Mouse (Mus musculus): ENCODE data around the gene Trak1.
"Not testable (repeated sequence)": the region's sequence is repeated elsewhere in the genome, so short reads cannot be mapped to it uniquely, and the experiment has no call there.

DNA sequence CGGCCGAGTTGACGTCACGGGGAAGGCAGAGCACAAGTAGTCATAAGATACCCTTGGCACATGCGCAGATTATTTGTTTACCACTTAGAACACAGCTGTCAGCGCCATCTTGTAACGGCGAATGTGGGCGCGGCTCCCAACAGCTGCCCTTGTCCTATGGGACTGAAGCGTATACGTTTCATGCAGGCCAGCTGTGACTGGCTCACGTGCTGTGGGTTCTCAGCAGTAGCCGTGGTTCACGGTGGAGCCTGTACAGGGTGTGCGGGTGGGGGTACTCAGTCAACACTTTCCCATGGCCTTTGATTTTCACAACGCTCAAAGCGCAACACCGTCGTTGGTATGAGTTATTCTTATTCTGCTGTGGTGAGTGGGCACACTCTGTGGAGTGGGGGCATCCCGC is 31.0 kb downstream of the Trak1 start:
- TF ChIP-seq POLR2A (IDR thresholded peaks at IDR 0.05; ENCODE audit: control insufficient read depth, low read depth, low read length); CTCF (IDR thresholded peaks at IDR 0.05; ENCODE audit: control insufficient read depth, insufficient read depth, insufficient replicate concordance, low read depth, low read length): not testable (repeated sequence)
